Mouse (Mus musculus): ENCODE data around the gene Ankrd63.

Ankrd63 gene

GRCm38 (mm10) chr2:118703913-118704730 lies at the start of gene Ankrd63:
Gene Ankrd63, minus strand, starts transcription at chr2:118703963.
- DNase-seq = no peak

GRCm38 (mm10) chr2:118752792-118753108 lies 49.0 kb upstream of the Ankrd63 start:
- no peak for DNase-seq

- DNase-seq = no peak
Observed at GRCm38 (mm10) chr2:118751896-118752791, 48.4 kb upstream of the Ankrd63 start.

GRCm38 (mm10) chr2:118750476-118750875 lies 46.7 kb upstream of the Ankrd63 start:
- no peak for DNase-seq

- no peak for DNase-seq
Observed at GRCm38 (mm10) chr2:118749341-118749884, 45.6 kb upstream of the Ankrd63 start.

- DNase-seq = no peak
Observed at GRCm38 (mm10) chr2:118747301-118747960, 43.7 kb upstream of the Ankrd63 start.

- peak; percentile 42 for DNase-seq
Observed at GRCm38 (mm10) chr2:118745915-118746901, 42.4 kb upstream of the Ankrd63 start.

GRCm38 (mm10) chr2:118745232-118745884 lies 41.6 kb upstream of the Ankrd63 start, which contains the start of gene Inafm2:
Gene Inafm2, plus strand, starts transcription at chr2:118745758.
- peak; percentile 94 for DNase-seq

GRCm38 (mm10) chr2:118744621-118745020 lies 40.9 kb upstream of the Ankrd63 start:
- no peak for DNase-seq

GRCm38 (mm10) chr2:118743261-118743943 lies 39.6 kb upstream of the Ankrd63 start:
- DNase-seq = no peak

GRCm38 (mm10) chr2:118741183-118741582 lies 37.4 kb upstream of the Ankrd63 start:
- DNase-seq = no peak

GRCm38 (mm10) chr2:118740341-118740740 lies 36.6 kb upstream of the Ankrd63 start:
- DNase-seq = no peak

GRCm38 (mm10) chr2:118733341-118733740 lies 29.6 kb upstream of the Ankrd63 start:
- DNase-seq = no peak

GRCm38 (mm10) chr2:118731981-118732380 lies 28.2 kb upstream of the Ankrd63 start:
- no peak for DNase-seq

GRCm38 (mm10) chr2:118730622-118730915 lies 26.8 kb upstream of the Ankrd63 start:
- DNase-seq = peak; percentile 75

- no peak for DNase-seq
Observed at GRCm38 (mm10) chr2:118729816-118730621, 26.3 kb upstream of the Ankrd63 start.

GRCm38 (mm10) chr2:118729194-118729593 lies 25.4 kb upstream of the Ankrd63 start:
- peak; percentile 2 for DNase-seq

- peak; percentile 4 for DNase-seq
Observed at GRCm38 (mm10) chr2:118728337-118728736, 24.6 kb upstream of the Ankrd63 start, which contains the start of gene Plcb2. Gene Plcb2, minus strand, starts transcription at chr2:118728438.

- DNase-seq = no peak
Observed at GRCm38 (mm10) chr2:118727911-118728310, 24.1 kb upstream of the Ankrd63 start.

- DNase-seq = peak; percentile 1
Observed at GRCm38 (mm10) chr2:118726873-118727272, 23.1 kb upstream of the Ankrd63 start.
